Mouse (Mus musculus) intestine, postnatal 0 days (tissue): ENCODE data around the gene Blvrb. TPM values are rescaled to one million over a fixed set of nuclear protein-coding genes. Genes with fewer than 3 reads are reported as not detected.

Source experiments
- ATAC-seq: fragments of 200-750 bp; cut with Nextera tagmentation; 2 replicates; pipeline ENCODE4 v1.8.0; 2017; ENCODE audit warnings: mild to moderate bottlenecking, moderate TSS enrichment, moderate library complexity
- H3K27ac ChIP-seq: fragments of 300-500 bp; sonication (generic); 2 replicates; pipeline ENCODE4 v1.5.1; 2014; ENCODE audit warnings: mild to moderate bottlenecking, low read depth, low read length, moderate library complexity
- H3K27me3 ChIP-seq: fragments of 300-500 bp; sonication (generic); replicated peaks from 2 replicates; pipeline ENCODE4 v1.6.1; 2014; ENCODE audit warnings: low read length, mixed read lengths; ENCODE audit not compliant: control insufficient read depth, insufficient read depth
- H3K36me3 ChIP-seq: fragments of 300-500 bp; sonication (generic); 2 replicates; pipeline ENCODE4 v1.6.1; 2014; ENCODE audit warnings: mild to moderate bottlenecking, moderate library complexity; ENCODE audit not compliant: control insufficient read depth, insufficient read depth
- H3K4me1 ChIP-seq: fragments of 300-500 bp; sonication (generic); replicated peaks from 2 replicates; pipeline ENCODE4 v1.6.1; 2014; ENCODE audit warnings: antibody characterized with exemption, low read length, mixed read lengths; ENCODE audit not compliant: control insufficient read depth, insufficient read depth
- H3K4me2 ChIP-seq: fragments of 300-500 bp; sonication (generic); replicated peaks from 2 replicates; pipeline ENCODE4 v1.6.1; 2014; ENCODE audit warnings: low read depth, mild to moderate bottlenecking, moderate library complexity
- H3K4me3 ChIP-seq: fragments of 300-500 bp; sonication (generic); 2 replicates; pipeline ENCODE4 v1.5.1; 2014; ENCODE audit warnings: low read depth, low read length
- H3K9ac ChIP-seq: fragments of 300-500 bp; sonication (generic); 2 replicates; pipeline ENCODE4 v1.6.1; 2014; ENCODE audit warnings: mild to moderate bottlenecking, low read depth, low read length
- H3K9me3 ChIP-seq: fragments of 300-500 bp; sonication (generic); 2 replicates; pipeline ENCODE4 v1.6.1; 2016; ENCODE audit warnings: mixed run types; ENCODE audit not compliant: control insufficient read depth
- CTCF ChIP-seq: sonication (generic); IDR thresholded peaks from 2 replicates; pipeline ENCODE4 v1.5.1; 2016; ENCODE audit warnings: low read depth, mild to moderate bottlenecking, control low read depth, antibody characterized with exemption, moderate library complexity
- WGBS: fragments of 180-500 bp; shearing (Covaris S2); extraction: QIAGEN DNeasy Blood & Tissue Kit; methylation state at CpG from one replicate; pipeline ENCODE4 v1.1.7; 2014; 5-methylcytosine and 5-hydroxymethylcytosine counted together
- polyA plus RNA-seq: library from polyadenylated mRNA; unstranded; fragments of >200 nt; fragmentation: Nextera tagmentation; extraction: Ambion mirVana; gene quantifications from 2 replicates; pipeline ENCODE4 v1.2.1, GENCODE M21; 2015

The Blvrb gene
- polyA plus RNA-seq, 1 experiment from 2014 or later: 60.4 TPM

DNA sequence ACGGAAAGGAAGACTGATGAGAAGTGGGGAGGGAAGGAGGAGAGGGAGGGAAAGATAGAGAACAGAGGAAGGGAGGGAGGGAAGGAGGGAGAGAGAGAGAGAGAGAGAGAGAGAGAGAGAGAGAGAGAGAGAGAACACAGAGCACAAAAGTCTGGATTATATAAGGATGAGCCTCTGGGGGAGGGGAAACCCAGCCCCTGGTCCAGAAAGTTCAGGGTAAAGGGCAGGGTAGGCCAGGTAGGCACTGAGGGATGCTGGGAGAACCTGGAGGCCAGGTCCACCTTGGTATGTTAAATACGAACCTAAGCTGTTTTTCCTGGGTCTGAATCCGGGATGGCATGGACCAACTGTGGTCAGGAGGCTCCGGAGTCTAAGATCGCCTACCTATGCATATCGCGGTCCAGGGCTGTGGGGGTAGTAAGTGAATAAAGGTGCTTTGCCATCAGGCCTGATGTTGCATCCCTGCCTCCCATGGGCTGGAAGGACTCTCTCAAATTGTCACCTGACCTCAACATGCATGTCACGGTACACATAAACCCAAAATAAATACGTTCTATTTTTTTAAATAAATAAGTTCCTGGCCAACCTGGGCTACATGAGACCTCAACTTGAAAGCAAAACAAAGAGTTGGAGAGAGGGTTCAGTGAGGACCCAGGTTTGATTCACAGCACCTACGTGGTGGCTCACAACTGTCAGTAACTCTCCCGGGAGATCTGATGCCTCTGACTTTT is 23.8 kb downstream of the Blvrb start:
- peaks cover 8% of the 10 kb centered on the region for H3K36me3 ChIP-seq
- ATAC-seq: no peak
- no peak overlapping the region for H3K9ac ChIP-seq
- H3K27ac ChIP-seq: no peak overlapping the region
- no peak overlapping the region for H3K4me2 ChIP-seq
- no peak overlapping the region for H3K4me3 ChIP-seq
- H3K4me1 ChIP-seq: peaks cover 4% of the 10 kb centered on the region; the same call in 1 of the 2 replicates
- H3K27me3 ChIP-seq: no peaks in the 10 kb centered on the region
- no peaks in the 10 kb centered on the region for H3K9me3 ChIP-seq
- 92% methylated on average over 11 of the region's 11 CpGs for WGBS
- no peak for TF ChIP-seq CTCF

DNA sequence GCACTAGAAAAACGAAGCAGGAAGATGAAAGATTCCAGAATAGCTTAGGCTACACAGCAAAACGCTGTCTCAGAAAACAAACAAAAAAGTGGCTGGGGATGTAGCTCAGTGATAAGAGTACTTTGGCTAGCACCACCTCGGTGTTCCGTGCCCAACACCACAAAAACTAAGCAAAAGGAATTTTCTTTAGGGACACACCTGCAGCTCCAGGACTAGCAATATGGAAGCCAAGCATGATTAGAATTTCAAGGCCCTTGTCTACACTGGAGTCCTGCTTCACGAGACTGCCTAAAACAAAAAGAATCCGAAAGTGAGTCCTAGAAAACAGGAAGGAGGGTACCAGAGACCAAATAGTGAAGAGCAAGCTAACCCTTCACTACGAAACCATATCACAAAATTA is 24.8 kb downstream of the Blvrb start:
- H3K9ac ChIP-seq: 0 out of 2 replicates have a peak overlapping the region, but pooled peaks have one; percentile 31
- H3K9me3 ChIP-seq: no peaks in the 10 kb centered on the region
- peak overlapping the region; percentile 43 for H3K27ac ChIP-seq
- H3K4me2 ChIP-seq: peak overlapping the region; percentile 72
- 11% methylated on average over 7 of the region's 7 CpGs for WGBS
- H3K4me1 ChIP-seq: peaks cover 4% of the 10 kb centered on the region; the same call in 1 of the 2 replicates
- ATAC-seq: no peak
- peak overlapping the region; percentile 94 for H3K4me3 ChIP-seq
- H3K27me3 ChIP-seq: no peaks in the 10 kb centered on the region
- H3K36me3 ChIP-seq: peaks cover 17% of the 10 kb centered on the region
- TF ChIP-seq CTCF: no peak

DNA sequence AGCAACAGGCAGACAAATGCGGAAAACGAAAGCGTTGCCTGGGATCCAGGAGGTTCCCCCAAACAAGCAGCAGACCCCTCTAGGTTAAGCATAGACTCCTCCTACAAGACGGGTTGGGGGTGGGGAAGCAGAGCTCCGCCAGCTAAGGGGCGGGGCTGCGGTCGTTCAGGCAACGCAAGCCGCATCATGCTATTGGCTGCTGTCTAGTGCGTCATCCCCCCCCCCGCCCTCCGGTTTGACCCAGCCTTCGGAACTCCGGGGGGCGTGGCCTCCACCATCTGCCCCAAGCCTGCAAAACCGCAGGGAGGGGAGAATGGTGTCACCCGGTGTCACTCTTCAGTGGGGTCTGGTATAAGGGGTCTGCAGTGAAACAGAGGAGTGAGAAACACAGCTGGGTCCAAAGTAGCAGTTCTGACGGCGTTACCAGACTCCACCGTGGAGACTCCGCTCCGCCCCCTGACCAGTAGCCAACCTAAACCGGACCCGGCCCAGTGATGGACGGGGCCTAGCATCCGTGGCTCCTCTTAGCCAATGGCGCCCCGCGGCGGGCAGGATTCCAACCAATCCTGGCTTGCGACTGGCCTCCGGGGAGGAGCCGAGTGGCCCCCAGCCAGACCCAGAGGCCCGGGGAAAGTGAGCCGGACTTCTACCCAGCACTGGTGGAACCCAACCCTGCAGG is 25.5 kb downstream of the Blvrb start, which contains the start of gene Sertad3:
Gene Sertad3 (plus strand): TSS at position 613 of the 679 bp plus-strand sequence.
- H3K4me2 ChIP-seq: peak within 1 kb of the TSS; percentile 72
- peaks cover 4% of the 10 kb centered on the region; the same call in 1 of the 2 replicates for H3K4me1 ChIP-seq
- WGBS: under 1% methylated on average over 36 of the region's 36 CpGs
- no peaks in the 10 kb centered on the region for H3K9me3 ChIP-seq
- ATAC-seq: peak; percentile 91
- peaks cover 24% of the 10 kb centered on the region for H3K36me3 ChIP-seq
- H3K4me3 ChIP-seq: peak within 1 kb of the TSS; percentile 94
- no peaks in the 10 kb centered on the region for H3K27me3 ChIP-seq
- H3K27ac ChIP-seq: peak within 1 kb of the TSS; percentile 92
- peak; percentile 18 for TF ChIP-seq CTCF
- peak within 1 kb of the TSS; percentile 73 for H3K9ac ChIP-seq

DNA sequence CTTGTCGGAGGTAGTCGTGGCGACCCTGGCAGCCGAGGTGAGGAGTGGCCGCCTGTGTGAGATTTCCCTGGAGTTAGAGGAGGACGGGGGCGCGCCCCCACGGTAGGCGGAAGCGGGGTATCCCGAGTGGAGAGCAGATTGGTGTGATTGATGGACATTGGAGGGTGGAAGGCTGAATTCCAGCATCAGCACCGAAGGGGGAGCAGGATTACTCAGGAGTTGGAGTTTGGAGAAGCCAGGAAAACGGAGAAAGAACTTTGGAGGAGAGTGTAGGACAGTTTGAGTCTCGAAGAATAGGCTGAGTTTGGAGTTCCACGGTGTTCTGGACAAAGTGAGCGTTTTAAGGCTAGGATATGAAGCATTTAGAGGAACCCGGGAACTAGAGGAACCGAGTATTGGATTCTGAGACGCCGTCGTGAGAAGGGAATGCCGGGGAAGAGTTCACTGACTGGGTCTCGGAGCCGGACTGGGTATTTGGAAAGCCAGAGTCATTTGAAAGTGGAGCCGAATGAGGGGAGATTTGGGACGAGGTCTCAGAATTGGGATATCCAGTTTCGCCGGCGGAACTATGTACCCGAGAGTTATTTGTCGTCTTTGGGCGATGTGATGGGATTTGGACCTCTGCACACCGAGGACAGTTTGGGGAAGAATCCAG is 26.2 kb downstream of the Blvrb start:
- TF ChIP-seq CTCF: no peak
- 0 out of 2 replicates have a peak, but pooled peaks have one; percentile 1 for ATAC-seq
- H3K27me3 ChIP-seq: no peaks in the 10 kb centered on the region
- H3K4me2 ChIP-seq: peak overlapping the region; percentile 72
- H3K9ac ChIP-seq: peak overlapping the region; percentile 73
- WGBS: under 1% methylated on average over 34 of the region's 34 CpGs
- peaks cover 27% of the 10 kb centered on the region for H3K36me3 ChIP-seq
- no peaks in the 10 kb centered on the region for H3K9me3 ChIP-seq
- H3K4me3 ChIP-seq: peak overlapping the region; percentile 94
- H3K27ac ChIP-seq: peak overlapping the region; percentile 92
- peaks cover 4% of the 10 kb centered on the region; the same call in 1 of the 2 replicates for H3K4me1 ChIP-seq

DNA sequence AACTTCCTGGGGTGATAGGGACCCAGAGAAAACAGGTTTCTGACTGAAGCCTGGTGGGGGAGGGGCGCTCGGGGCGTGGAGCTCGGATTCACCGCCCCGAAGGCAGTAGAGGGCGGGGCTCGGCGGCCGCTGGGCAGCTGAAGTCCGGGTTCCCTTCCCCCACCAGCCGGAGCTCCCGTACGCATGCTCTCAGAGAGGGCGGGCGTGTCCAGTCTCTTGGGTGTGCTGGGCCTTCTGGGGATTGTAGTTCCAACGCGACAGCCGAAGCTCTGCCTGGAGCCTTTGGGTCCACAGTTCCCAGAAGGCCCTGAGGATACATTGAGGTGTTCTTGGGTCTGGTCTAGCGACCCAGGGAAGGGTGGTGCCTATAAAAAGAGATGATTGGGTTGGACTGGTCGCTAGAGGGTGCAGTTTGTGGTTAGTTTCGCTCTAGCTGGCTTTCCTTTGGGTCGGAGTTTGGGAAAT is 26.7 kb downstream of the Blvrb start:
- Histone ChIP-seq H3K9ac (peak overlapping the region; percentile 73), H3K9me3 (no peaks in the 10 kb centered on the region), H3K4me1 (peaks cover 4% of the 10 kb centered on the region; the same call in 1 of the 2 replicates), H3K27me3 (no peaks in the 10 kb centered on the region), H3K36me3 (peaks cover 27% of the 10 kb centered on the region), H3K27ac (peak overlapping the region; percentile 92), H3K4me3 (peak overlapping the region; percentile 94), H3K4me2 (peak overlapping the region; percentile 72)
- 0% methylated on average over 23 of the region's 23 CpGs for WGBS
- peak; percentile 81 for TF ChIP-seq CTCF
- ATAC-seq: peak; percentile 86

DNA sequence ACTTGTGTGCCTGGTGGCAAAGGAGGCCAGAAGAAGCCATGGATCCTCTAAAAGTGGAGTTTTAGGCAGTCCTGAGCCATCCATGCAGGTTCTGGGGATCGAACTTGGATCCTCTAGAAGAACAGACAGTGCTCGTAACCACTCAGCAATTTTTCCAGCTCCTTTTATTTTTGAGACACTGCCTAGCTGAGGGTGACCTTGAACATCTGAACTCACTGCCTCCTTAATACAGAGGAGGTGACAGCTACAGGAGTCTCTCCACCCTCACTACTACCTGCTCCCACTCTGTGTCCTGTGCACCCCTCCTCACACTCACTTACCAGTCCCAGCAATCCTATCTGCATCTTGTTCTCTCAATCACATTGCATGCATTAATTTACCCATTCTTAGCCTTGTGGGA is 27.8 kb downstream of the Blvrb start:
- WGBS: 69% methylated on average over 2 of the region's 2 CpGs
- Histone ChIP-seq H3K27me3 (no peaks in the 10 kb centered on the region), H3K9me3 (no peaks in the 10 kb centered on the region), H3K4me3 (no peak overlapping the region), H3K9ac (no peak overlapping the region), H3K36me3 (peaks cover 27% of the 10 kb centered on the region), H3K4me1 (peaks cover 5% of the 10 kb centered on the region; the same call in 1 of the 2 replicates), H3K27ac (peak overlapping the region; percentile 66), H3K4me2 (peak overlapping the region; percentile 72)
- no peak for TF ChIP-seq CTCF
- ATAC-seq: no peak
